Mouse (Mus musculus): ENCODE measurements around the gene Hbq1a. TPM values are rescaled to one million over a fixed set of nuclear protein-coding genes. Genes with fewer than 3 reads are reported as not detected.

The Hbq1a gene
- polyA plus RNA-seq, 1 experiment = 12.0 TPM

DNA sequence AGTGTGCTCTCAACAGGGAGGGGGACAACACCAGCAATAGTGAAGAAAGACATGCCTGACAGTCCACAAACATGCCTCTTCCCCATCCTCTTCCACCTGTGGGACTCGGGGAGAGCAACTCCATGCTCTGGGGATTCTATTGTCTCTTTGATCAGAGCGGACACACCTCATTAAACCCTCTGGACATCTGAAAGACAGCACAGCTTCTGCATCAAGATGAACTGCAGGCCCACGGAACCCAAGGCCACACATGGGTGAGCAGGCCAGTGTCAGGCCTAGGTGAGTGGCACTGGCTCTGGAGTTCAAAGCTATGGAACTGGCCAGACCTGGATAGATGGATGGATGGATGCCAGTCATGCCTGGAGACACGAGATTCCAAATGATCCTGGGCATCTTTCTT, 9.6 kb downstream of the Hbq1a start:
- H3K27ac ChIP-seq (ENCODE audit: control insufficient read depth, insufficient read depth, low read depth, low read length, poor library complexity) = no peak overlapping the region
- no peak for TF ChIP-seq POLR2A (IDR thresholded peaks at IDR 0.05; ENCODE audit: borderline replicate concordance, control insufficient read depth, low read depth, low read length)
- TF ChIP-seq CTCF (IDR thresholded peaks at IDR 0.05; ENCODE audit: control insufficient read depth, insufficient read depth, low read length) = no peak
- WGBS = 75% methylated on average over 4 of the region's 4 CpGs
- H3K4me1 ChIP-seq (ENCODE audit: control insufficient read depth, insufficient read depth, low read length) = no peaks in the 10 kb centered on the region
- no peak overlapping the region for H3K4me3 ChIP-seq (replicated peaks; ENCODE audit: control insufficient read depth, low read depth, low read length)

GRCm38 (mm10) chr11:32309928-32310327, 10.1 kb downstream of the Hbq1a start:
- Histone ChIP-seq H3K4me1 (ENCODE audit: control insufficient read depth, insufficient read depth, low read length) (no peaks in the 10 kb centered on the region), H3K4me3 (replicated peaks; ENCODE audit: control insufficient read depth, low read depth, low read length) (no peak overlapping the region), H3K27ac (ENCODE audit: control insufficient read depth, insufficient read depth, low read depth, low read length, poor library complexity) (no peak overlapping the region)
- 53% methylated on average over 3 of the region's 3 CpGs for WGBS
- TF ChIP-seq POLR2A (IDR thresholded peaks at IDR 0.05; ENCODE audit: borderline replicate concordance, control insufficient read depth, low read depth, low read length) (no peak), CTCF (IDR thresholded peaks at IDR 0.05; ENCODE audit: control insufficient read depth, insufficient read depth, low read length) (no peak)

DNA sequence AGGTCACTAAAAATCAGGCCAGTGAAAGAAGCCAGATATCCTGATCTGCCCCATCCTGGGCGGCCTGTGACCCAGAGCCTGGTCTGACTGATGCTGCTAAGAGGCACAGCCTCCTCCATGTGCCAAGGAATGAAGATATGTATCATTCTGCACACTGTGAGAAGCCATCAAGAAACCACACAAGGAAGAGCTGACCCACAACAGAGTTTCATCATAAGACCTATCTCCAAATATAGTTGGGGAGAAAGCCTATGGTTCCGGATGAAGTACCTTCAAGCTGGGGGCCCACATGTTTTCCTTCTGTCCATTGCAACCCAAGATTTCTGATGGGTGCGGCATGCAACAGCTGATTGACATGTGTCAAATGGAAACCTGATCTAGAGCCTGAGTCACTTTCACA, 16.1 kb downstream of the Hbq1a start:
- TF ChIP-seq POLR2A (IDR thresholded peaks at IDR 0.05; ENCODE audit: borderline replicate concordance, control insufficient read depth, low read depth, low read length) (no peak), CTCF (IDR thresholded peaks at IDR 0.05; ENCODE audit: control insufficient read depth, insufficient read depth, low read length) (no peak)
- Histone ChIP-seq H3K4me3 (replicated peaks; ENCODE audit: control insufficient read depth, low read depth, low read length) (no peak overlapping the region), H3K4me1 (ENCODE audit: control insufficient read depth, insufficient read depth, low read length) (no peaks in the 10 kb centered on the region), H3K27ac (ENCODE audit: control insufficient read depth, insufficient read depth, low read depth, low read length, poor library complexity) (no peak overlapping the region)
- 48% methylated on average over 3 of the region's 3 CpGs for WGBS

- 56% methylated on average over 11 of the region's 11 CpGs for WGBS
Observed at GRCm38 (mm10) chr11:32320507-32321195, 20.8 kb downstream of the Hbq1a start.

GRCm38 (mm10) chr11:32321196-32321565, 21.3 kb downstream of the Hbq1a start:
- 29% methylated on average over 8 of the region's 8 CpGs for WGBS
- Histone ChIP-seq H3K4me1 (ENCODE audit: control insufficient read depth, insufficient read depth, low read length) (no peaks in the 10 kb centered on the region), H3K4me3 (replicated peaks; ENCODE audit: control insufficient read depth, low read depth, low read length) (no peak overlapping the region), H3K27ac (ENCODE audit: control insufficient read depth, insufficient read depth, low read depth, low read length, poor library complexity) (no peak overlapping the region)
- TF ChIP-seq CTCF (IDR thresholded peaks at IDR 0.05; ENCODE audit: control insufficient read depth, insufficient read depth, low read length) (peak; percentile 71), POLR2A (IDR thresholded peaks at IDR 0.05; ENCODE audit: borderline replicate concordance, control insufficient read depth, low read depth, low read length) (no peak)

More at GRCm38 (mm10) chr11:32320507-32321195, 20.8 kb downstream of the Hbq1a start:
- Histone ChIP-seq H3K27ac (ENCODE audit: control insufficient read depth, insufficient read depth, low read depth, low read length, poor library complexity) (no peak overlapping the region), H3K4me1 (ENCODE audit: control insufficient read depth, insufficient read depth, low read length) (no peaks in the 10 kb centered on the region), H3K4me3 (replicated peaks; ENCODE audit: control insufficient read depth, low read depth, low read length) (no peak overlapping the region)
- TF ChIP-seq CTCF (IDR thresholded peaks at IDR 0.05; ENCODE audit: control insufficient read depth, insufficient read depth, low read length) (no peak), POLR2A (IDR thresholded peaks at IDR 0.05; ENCODE audit: borderline replicate concordance, control insufficient read depth, low read depth, low read length) (no peak)

DNA sequence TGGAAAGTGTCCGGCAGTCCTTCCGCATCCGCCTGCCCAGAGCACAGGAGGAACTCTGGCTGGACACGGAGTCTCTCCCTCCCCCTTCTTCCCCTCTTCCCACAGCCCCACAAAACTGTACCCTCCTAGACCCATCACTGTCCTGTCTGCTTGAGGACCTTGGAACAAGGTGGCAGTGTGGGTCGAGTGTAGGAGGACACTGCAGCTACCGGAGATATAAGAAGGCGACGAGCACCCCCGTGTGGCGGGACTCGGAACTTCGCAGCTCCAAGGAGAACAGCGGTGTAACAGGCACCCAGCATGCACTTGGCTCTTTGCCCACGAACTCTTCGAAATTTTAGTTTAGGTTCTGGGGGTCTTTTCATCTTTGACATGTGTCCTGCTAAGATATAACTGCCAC, 24.7 kb downstream of the Hbq1a start:
- TF ChIP-seq CTCF (IDR thresholded peaks at IDR 0.05; ENCODE audit: control insufficient read depth, insufficient read depth, low read length) (peak; percentile 83), POLR2A (IDR thresholded peaks at IDR 0.05; ENCODE audit: borderline replicate concordance, control insufficient read depth, low read depth, low read length) (peak; percentile 3; the same call in 1 of the 2 replicates)
- 10% methylated on average over 15 of the region's 15 CpGs for WGBS
- Histone ChIP-seq H3K4me1 (ENCODE audit: control insufficient read depth, insufficient read depth, low read length) (no peaks in the 10 kb centered on the region), H3K4me3 (replicated peaks; ENCODE audit: control insufficient read depth, low read depth, low read length) (peak overlapping the region; percentile 22), H3K27ac (ENCODE audit: control insufficient read depth, insufficient read depth, low read depth, low read length, poor library complexity) (no peak overlapping the region)

DNA sequence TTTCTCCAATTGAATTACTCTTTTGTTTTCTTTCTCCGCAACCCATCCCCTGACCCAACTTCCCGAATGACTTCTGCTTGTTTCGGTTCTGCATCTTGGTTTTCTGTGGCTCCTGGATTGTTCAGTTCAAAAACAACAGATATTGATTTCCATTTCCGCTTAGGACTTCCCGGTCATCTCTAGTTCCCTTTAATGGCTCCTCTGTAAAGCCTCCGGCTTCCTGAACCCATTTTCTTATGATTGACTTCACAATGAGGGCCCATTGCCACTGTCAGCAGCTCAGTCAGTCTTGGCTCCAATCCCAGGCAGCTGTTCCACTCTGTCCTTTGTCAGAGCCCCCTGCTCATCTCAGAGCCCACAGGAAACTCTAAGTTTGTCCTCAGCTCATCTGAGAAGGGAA, 31.2 kb downstream of the Hbq1a start:
- peaks cover 2% of the 10 kb centered on the region; the same call in 1 of the 2 replicates for H3K4me1 ChIP-seq (ENCODE audit: control insufficient read depth, insufficient read depth, low read length)
- no peak overlapping the region for H3K27ac ChIP-seq (ENCODE audit: control insufficient read depth, insufficient read depth, low read depth, low read length, poor library complexity)
- no peak overlapping the region for H3K4me3 ChIP-seq (replicated peaks; ENCODE audit: control insufficient read depth, low read depth, low read length)
- WGBS = 19% methylated on average over 6 of the region's 6 CpGs
- TF ChIP-seq CTCF (IDR thresholded peaks at IDR 0.05; ENCODE audit: control insufficient read depth, insufficient read depth, low read length) = no peak

DNA sequence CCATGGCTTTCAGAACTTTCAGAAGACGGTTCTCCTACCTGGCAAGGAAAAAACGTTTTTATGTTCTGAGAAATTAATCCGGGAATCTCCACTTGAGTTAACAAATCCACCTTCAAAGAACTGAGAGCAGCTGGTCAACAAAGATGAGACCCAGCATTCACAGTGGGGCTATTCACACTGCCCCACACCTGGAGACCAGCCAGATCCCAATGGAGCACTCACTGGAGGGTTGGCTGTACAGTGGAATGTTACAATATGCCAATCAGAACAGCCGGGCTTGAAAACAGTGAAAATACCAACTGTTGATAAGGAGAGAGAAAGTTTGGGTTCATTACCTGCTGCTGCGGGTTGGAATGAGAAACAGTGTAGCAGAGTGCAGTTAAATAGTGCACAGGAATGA, 32.0 kb downstream of the Hbq1a start:
- 69% methylated on average over 5 of the region's 5 CpGs for WGBS
- Histone ChIP-seq H3K4me3 (replicated peaks; ENCODE audit: control insufficient read depth, low read depth, low read length) (no peak overlapping the region), H3K27ac (ENCODE audit: control insufficient read depth, insufficient read depth, low read depth, low read length, poor library complexity) (no peak overlapping the region), H3K4me1 (ENCODE audit: control insufficient read depth, insufficient read depth, low read length) (peaks cover 2% of the 10 kb centered on the region; the same call in 1 of the 2 replicates)
- TF ChIP-seq POLR2A (IDR thresholded peaks at IDR 0.05; ENCODE audit: borderline replicate concordance, control insufficient read depth, low read depth, low read length) (no peak), CTCF (IDR thresholded peaks at IDR 0.05; ENCODE audit: control insufficient read depth, insufficient read depth, low read length) (no peak)

DNA sequence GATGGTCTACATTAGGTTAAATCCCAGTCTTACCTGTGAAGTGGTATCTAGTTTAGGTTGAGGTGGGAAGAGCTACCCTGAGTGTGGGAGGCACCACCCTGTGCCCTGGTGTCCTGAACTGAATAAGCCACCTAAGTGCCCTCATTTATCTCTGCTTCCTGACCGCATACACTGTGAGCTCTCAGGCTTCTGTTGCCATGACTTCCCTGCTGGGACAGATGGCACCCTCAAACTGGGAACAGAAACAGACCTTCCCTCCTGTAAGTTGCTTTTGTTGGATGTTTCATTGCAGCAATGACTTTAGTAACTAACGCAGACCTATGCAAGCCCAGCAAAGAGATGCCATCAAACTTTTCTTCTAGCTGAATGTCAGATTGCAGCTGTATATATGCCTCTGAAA, 33.4 kb downstream of the Hbq1a start:
- 70% methylated on average over 2 of the region's 2 CpGs for WGBS
- Histone ChIP-seq H3K4me1 (ENCODE audit: control insufficient read depth, insufficient read depth, low read length) (peaks cover 2% of the 10 kb centered on the region; the same call in 1 of the 2 replicates), H3K4me3 (replicated peaks; ENCODE audit: control insufficient read depth, low read depth, low read length) (no peak overlapping the region), H3K27ac (ENCODE audit: control insufficient read depth, insufficient read depth, low read depth, low read length, poor library complexity) (no peak overlapping the region)
- TF ChIP-seq POLR2A (IDR thresholded peaks at IDR 0.05; ENCODE audit: borderline replicate concordance, control insufficient read depth, low read depth, low read length) (no peak), CTCF (IDR thresholded peaks at IDR 0.05; ENCODE audit: control insufficient read depth, insufficient read depth, low read length) (no peak)

Measured in bone marrow, adult 2 months (tissue).